Mouse (Mus musculus): ENCODE measurements around the gene Prss56.

Prss56 gene

GRCm38 (mm10) chr1:87232197-87232596, 49.1 kb downstream of the Prss56 start:
- no peak for DNase-seq (ENCODE audit: low spot score in 2 of 2)

Measured in right cerebral cortex, adult 2 months (tissue).